Mouse (Mus musculus) left cerebral cortex, adult 2 months (tissue): Measurements from ENCODE around the gene Kit. TPM values are rescaled to one million over a fixed set of nuclear protein-coding genes. Genes with fewer than 3 reads are reported as not detected.

Source experiments
- DNase-seq, 2 experiments: peaks; one replicate each; pipeline ENCODE4 v3.0.0; 2021 to 2022; ENCODE audit warnings: low spot score in 2 of 2, mixed read lengths in 1 of 2; ENCODE audit errors: extremely low spot score in 1 of 2
- H3K27ac ChIP-seq: fragments of 200-600 bp; 2 replicates; pipeline ENCODE4 v1.8.1; 2022
- H3K4me3 ChIP-seq: fragments of 200-600 bp; 2 replicates; pipeline ENCODE4 v1.8.1; 2022
- CTCF ChIP-seq: fragments of 200-600 bp; IDR thresholded peaks from 2 replicates; pipeline ENCODE4 v1.8.1; 2022; ENCODE audit warnings: antibody characterized with exemption, mild to moderate bottlenecking, moderate library complexity
- intact Hi-C: fragments of 180-260 bp; cut with DNase I; formaldehyde crosslinking; loops from one replicate; pipeline ENCODE4 v1.15.1; 2025
- total RNA-seq, 2 experiments: library from RNA; stranded (reverse); gene quantifications; 2 replicates each; pipeline ENCODE4 v1.2.3; 2021

Kit gene
- total RNA-seq, 2 experiments from 2014 or later, result 31.5 to 33.9 TPM

DNA sequence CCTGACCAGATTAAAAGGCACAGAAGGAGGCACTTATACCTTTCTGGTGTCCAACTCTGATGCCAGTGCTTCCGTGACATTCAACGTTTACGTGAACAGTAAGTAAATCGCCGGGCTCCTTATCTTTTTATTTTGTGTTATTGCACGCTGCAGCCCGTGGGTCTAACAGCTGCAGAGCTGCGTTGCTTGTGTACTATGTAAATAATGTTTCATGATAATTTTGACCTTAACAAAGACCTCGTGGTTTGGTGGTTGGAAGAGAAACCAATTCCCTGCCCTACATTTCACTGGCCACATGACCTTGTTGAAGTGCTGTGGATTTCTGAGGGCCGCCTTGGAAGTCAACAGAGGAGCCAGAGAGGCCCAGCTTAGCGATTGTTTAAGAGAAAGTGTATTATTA lies 48.3 kb downstream of the Kit start:
- no peak for TF ChIP-seq CTCF
- intact Hi-C loops, result no loop called here
- no peak overlapping the region for H3K27ac ChIP-seq
- DNase-seq, result no peak
- no peak overlapping the region for H3K4me3 ChIP-seq

DNA sequence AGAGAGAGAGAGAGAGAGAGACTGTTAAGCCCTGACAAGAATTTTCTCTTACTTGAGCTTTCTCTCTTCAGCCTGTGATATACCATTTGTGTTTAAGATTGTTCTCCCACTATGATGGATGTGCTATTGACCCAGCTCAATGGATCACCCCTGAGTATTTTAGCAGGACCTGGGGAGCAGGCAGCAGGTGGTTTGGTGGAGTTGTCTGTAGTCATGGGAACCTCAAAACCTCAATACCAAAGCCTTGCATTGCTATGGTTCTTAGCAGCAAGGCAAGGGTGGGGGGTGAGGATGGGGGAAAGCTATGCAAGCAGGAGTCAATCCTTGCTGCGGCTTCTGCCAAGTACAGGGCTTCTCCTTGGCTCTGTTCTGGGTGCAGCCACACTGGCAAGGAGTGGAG lies 48.8 kb downstream of the Kit start:
- no peak for DNase-seq
- intact Hi-C loops, result no loop called here
- TF ChIP-seq CTCF, result no peak

DNA sequence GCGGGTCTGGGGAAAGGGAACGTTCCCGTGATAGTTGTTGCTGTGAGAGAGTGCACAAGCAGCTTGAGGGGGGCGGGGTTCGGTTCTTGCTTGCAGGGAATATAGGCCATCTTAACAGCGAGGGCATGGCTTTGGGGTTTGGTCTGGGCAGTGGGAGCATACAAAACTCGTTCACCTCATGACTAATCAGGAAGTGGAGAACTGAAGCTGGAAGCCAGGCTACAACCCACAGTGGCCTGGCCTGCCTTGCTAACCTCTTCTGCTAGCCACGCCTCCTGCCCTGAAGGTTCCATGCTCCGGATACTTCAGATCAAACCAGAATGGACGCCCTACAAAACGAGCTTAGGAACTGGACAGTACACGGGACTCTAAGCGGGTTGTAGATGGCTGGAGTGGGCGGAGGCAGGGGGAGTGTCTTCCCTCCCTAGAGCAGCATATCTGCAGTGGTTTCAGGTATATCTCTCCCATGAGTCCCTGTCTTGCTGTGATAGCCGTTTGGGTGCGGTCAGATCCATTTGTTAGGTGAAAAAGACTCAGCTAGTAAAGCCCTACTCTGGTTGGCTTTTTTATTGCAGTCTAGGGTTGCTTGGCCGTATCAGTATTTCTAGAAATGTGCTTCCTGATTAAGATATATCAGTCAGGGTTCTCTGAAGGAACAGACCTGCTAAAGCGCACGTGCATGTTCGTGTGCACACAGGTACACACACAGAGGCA lies 49.4 kb downstream of the Kit start:
- intact Hi-C loops, result no loop called here
- Histone ChIP-seq H3K4me3 (no peak overlapping the region), H3K27ac (no peak overlapping the region)
- no peak for DNase-seq
- TF ChIP-seq CTCF, result no peak

More for the DNA sequence above, 48.8 kb downstream of the Kit start:
- Histone ChIP-seq H3K4me3 (no peak overlapping the region), H3K27ac (no peak overlapping the region)

DNA sequence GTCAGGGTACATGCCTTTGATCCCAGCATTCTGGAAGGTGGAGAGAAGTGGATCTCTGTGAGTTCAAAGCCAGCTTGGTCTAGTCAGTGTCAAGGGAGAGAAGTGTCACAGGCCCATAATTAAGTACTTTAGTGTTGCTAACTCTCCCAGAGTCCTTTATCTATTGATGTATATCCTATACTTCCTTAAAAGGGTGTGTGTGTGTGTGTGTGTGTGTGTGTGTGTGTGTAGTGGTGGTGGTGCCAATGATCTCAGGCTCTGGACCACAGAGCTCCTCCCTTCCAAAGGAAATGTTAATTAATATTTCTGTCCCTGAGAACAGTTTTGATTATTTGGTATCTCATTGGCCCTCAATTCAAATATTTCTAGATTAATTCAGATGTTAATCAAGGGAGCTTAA lies 50.3 kb downstream of the Kit start:
- no peak for TF ChIP-seq CTCF
- DNase-seq, result no peak
- intact Hi-C loops, result no loop called here
- Histone ChIP-seq H3K27ac (no peak overlapping the region), H3K4me3 (no peak overlapping the region)

DNA sequence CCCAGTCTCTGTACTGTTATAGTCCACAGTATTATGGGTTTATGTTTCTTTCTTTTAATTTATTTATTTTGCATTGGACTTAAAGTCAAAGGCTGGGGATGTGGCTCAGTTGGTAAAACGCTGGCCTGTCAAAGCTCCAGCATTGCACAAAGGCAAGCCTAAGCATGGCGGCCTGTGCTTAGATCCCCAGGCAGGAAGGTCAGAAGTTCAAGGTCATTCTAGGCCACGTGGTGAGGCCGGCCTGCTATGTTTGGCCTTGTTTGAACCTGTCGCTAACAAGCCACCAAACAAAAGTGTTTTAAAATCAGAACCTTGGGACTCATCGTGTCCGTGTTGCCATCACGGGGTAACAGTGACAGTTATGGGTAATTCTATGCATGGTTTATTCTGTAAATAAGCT lies 51.6 kb downstream of the Kit start:
- Histone ChIP-seq H3K4me3 (no peak overlapping the region), H3K27ac (no peak overlapping the region)
- no peak for DNase-seq
- TF ChIP-seq CTCF, result no peak
- intact Hi-C loops, result no loop called here

DNA sequence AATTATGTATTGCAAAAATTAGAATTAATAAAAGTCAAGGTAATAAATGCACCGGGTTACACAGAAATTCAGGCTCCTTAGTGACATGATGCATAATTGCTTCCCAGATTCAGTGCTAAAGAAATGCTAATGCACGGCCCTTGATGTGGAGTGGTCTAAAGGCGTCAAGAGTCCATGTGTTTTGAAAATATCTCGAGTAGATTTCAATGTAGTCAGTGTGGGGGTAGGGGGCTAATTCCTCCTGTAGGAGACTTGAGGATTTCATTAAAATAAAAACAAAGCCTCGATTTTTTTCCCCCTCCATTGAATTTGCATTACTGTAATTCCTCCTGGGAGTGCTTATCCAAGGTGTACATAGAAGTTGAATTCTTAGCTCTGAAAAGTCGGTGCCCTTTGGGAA lies 52.0 kb downstream of the Kit start:
- TF ChIP-seq CTCF, result no peak
- H3K27ac ChIP-seq, result no peak overlapping the region
- H3K4me3 ChIP-seq, result no peak overlapping the region
- no peak for DNase-seq
- intact Hi-C loops, result no loop called here

DNA sequence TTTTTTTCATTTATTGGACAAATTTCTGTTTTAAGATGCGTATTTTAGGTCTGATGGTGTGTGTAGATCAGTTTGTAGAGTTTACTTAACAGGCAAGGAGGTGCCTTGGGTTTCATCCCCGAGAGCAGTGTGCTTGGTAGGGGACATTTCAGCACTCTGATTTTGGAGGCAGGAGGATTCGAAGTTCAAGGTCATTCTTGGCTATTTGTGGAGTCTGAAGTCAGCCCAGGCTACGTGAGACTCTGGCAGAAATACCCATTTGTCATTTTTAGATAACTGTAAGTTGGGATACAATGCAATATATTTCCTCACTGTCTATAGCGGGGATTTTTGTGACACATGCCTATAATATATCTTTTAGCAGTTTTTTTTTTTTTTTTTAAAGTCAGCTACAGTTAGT lies 57.5 kb downstream of the Kit start:
- Histone ChIP-seq H3K27ac (no peak overlapping the region), H3K4me3 (no peak overlapping the region)
- DNase-seq, result no peak
- no peak for TF ChIP-seq CTCF
- intact Hi-C loops, result no loop called here

DNA sequence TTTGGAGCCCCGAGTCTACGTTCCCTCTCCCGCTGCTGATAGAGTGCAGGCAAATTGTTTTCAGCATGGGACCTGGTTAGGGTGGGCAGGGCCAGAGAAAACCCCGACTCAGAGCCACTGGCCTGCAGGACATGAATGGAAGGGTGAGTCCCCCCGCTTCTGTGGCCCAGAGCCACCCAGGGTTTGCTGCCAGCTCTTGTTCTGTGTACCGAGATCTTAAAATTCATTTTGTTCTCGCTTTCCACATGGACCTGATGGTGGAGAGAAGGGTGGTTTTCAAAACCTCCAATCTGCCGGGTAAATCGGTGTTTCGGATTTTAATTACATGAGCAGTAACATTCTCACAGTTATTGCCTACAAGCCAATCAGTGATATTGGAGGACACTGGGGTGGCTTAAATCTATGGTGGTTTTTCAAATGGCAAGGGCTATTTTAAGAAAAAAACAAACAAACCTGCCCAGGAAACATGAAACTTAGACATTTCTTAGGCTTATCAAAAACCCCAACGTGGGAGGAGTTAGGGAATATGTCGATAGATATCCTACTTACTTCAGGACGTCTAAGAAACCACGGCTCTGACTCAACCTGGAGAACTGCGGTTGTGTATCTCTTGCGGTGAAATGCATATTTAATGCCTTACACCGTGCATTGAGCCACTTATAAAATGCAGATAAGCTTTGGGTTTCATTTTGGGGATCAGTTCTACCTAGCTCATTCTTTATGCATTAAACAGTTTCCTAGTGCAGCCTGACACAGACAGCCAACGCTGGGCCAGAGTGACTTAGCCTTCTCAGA lies 58.3 kb downstream of the Kit start:
- TF ChIP-seq CTCF, result no peak
- intact Hi-C loops, result no loop called here
- no peak for DNase-seq
- Histone ChIP-seq H3K27ac (no peak overlapping the region), H3K4me3 (no peak overlapping the region)

DNA sequence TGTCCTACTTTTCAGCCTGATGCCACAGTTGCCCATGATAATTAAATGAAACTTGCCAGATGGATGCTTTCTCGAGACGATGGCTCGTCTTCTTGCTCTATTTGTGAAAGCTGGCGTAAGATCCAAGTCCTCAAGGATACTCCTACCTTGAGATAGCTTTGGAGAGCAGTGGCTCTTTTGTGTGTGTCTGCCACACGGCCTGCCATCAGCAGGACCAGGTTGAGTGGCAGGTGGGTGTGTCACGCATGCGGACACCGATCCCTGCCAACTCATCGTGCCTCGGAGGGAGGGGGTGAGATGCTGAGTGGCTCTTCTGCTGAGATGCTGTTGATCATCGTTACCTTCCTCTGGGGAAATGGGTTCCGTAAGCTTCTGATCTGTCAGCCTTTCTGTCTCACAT lies 60.7 kb downstream of the Kit start:
- Histone ChIP-seq H3K27ac (0 out of 2 replicates have a peak overlapping the region, but pooled peaks have one; percentile 24), H3K4me3 (no peak overlapping the region)
- TF ChIP-seq CTCF, result no peak
- DNase-seq, result peak; percentile 21 to 52
- intact Hi-C loops, result no loop called here

DNA sequence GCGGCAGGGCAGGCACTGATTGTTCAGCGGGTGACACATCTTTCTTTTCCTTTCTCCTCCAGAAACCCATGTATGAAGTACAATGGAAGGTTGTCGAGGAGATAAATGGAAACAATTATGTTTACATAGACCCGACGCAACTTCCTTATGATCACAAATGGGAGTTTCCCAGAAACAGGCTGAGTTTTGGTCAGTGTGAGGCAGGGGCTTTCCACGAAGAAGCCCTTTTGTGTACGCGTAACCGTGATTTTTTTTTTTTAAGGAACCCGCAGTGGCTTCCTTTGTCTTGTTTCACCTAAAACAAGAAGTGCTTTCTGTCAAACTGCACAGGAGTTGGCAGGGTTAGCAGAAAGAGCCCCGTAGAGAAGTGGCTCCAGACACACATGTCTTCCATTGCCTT lies 65.9 kb downstream of the Kit start:
- no peak for TF ChIP-seq CTCF
- Histone ChIP-seq H3K27ac (no peak overlapping the region), H3K4me3 (no peak overlapping the region)
- DNase-seq, result no peak
- intact Hi-C loops, result no loop called here

DNA sequence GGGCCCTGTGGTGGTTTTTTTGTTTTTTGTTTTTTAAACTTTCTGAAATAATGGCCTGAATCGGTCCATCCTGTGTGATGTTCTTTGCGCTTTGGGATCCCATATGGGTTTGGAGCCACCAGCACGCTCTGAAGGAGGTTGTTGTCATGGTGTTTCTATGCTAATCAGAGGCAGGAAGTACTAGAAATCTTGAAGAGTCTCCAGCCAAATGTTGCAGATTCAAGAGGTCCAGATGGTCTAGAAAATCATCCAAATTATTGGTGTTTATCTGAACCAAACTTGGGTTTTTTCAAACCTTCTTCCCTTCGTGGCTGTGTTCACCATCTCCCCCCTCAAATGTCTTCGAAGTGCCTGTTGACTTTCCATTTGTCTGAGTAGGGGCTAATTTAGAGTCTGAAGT lies 72.3 kb downstream of the Kit start:
- intact Hi-C loops, result no loop called here
- DNase-seq, result no peak
- Histone ChIP-seq H3K27ac (no peak overlapping the region), H3K4me3 (no peak overlapping the region)
- no peak for TF ChIP-seq CTCF

DNA sequence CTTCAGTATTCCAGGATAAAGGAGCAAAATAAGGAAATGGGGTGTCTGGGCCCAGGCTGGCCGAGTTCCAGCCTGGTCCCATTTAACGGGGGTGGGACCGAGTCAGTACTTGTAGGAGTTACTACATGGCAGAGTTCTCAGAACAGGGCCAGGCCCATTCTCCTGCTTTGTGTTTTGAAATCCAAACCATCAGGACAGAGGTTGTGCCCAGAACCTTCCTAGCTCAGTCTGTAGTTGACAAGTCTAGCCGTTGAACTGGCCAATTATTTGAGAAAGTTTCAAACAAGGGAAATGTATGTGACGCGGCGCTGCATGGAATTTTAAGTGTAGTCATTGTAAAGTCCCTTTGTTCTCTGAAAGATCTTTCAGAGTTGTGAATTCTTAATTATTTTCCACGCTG lies 75.8 kb downstream of the Kit start:
- Histone ChIP-seq H3K4me3 (no peak overlapping the region), H3K27ac (no peak overlapping the region)
- intact Hi-C loops, result no loop called here
- no peak for DNase-seq
- no peak for TF ChIP-seq CTCF

DNA sequence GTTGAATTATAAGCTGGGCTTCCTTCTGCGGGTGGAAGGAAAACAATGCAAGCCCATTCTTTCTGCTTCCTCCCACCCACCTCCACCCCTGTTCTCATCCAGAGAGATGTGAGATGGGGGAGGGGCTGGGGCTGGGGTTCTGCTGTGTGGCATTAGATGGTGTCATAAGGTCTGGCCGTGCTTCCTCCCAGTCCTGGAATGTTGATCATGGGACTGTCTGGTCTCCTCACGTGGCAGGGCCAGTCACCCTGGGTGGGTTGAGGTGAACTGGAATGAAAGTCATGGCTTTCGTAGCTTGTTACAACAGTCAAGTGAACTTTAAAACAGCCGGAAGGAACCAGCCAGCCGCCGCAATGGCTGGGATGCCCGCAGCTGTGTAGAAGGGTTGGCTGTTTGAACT lies 78.7 kb downstream of the Kit start:
- Histone ChIP-seq H3K4me3 (no peak overlapping the region), H3K27ac (no peak overlapping the region)
- no peak for DNase-seq
- intact Hi-C loops, result no loop called here
- no peak for TF ChIP-seq CTCF
